Mouse (Mus musculus) myocyte (in vitro differentiated cells): ENCODE measurements around the gene Aif1. TPM values are rescaled to one million over a fixed set of nuclear protein-coding genes. Genes with fewer than 3 reads are reported as not detected.

Experiments used
- H3K27me3 ChIP-seq: one replicate; pipeline ENCODE4 v1.6.1; 2011; ENCODE audit not compliant: control insufficient read depth, insufficient read depth, insufficient read length
- H3K36me3 ChIP-seq: one replicate; pipeline ENCODE4 v1.6.1; 2011; ENCODE audit not compliant: control insufficient read depth, insufficient read depth
- H3K4me2 ChIP-seq: one replicate; pipeline ENCODE4 v1.6.1; 2011; ENCODE audit warnings: low read depth, control low read depth
- H3K4me3 ChIP-seq: one replicate; pipeline ENCODE4 v1.5.1; 2011; ENCODE audit warnings: mild to moderate bottlenecking, control low read depth, moderate library complexity
- H3K79me2 ChIP-seq: one replicate; pipeline ENCODE4 v1.6.1; 2011; ENCODE audit not compliant: control insufficient read depth, insufficient read depth
- H3ac ChIP-seq: one replicate; pipeline ENCODE4 v1.6.1; 2011; ENCODE audit not compliant: control insufficient read depth, insufficient read length
- CEBPB ChIP-seq: IDR thresholded peaks from 2 replicates; pipeline ENCODE4 v1.6.1; 2011; ENCODE audit warnings: mild to moderate bottlenecking, moderate library complexity; ENCODE audit not compliant: poor library complexity, insufficient read depth, severe bottlenecking
- E2F4 ChIP-seq: IDR thresholded peaks from one replicate; pipeline ENCODE4 v1.6.1; 2011; ENCODE audit warnings: mild to moderate bottlenecking, control low read depth, moderate library complexity; ENCODE audit not compliant: insufficient read depth
- MAX ChIP-seq: IDR thresholded peaks from one replicate; pipeline ENCODE4 v1.6.1; 2011; ENCODE audit warnings: low read depth, mild to moderate bottlenecking, control low read depth
- MYOD1 ChIP-seq, 3 experiments: IDR thresholded peaks; one replicate each; pipeline ENCODE4 v1.6.1; 2011; ENCODE audit warnings: control low read depth in 2 of 3, low read depth in 2 of 3, mild to moderate bottlenecking in 2 of 3, moderate library complexity in 1 of 3; ENCODE audit not compliant: insufficient read length in 2 of 3, control insufficient read depth in 1 of 3
- MYOG ChIP-seq, 3 experiments: IDR thresholded peaks; one replicate each; pipeline ENCODE4 v1.6.1; 2011; ENCODE audit warnings: control low read depth in 2 of 3, low read depth in 2 of 3, mild to moderate bottlenecking in 2 of 3; ENCODE audit not compliant: insufficient read length in 2 of 3, control insufficient read depth in 1 of 3, insufficient read depth in 1 of 3
- POLR2A ChIP-seq: IDR thresholded peaks from one replicate; pipeline ENCODE4 v1.6.1; 2011; ENCODE audit warnings: low read depth, mild to moderate bottlenecking, control low read depth, moderate library complexity; ENCODE audit not compliant: insufficient read length
- POLR2AphosphoS2 ChIP-seq: IDR thresholded peaks from one replicate; pipeline ENCODE4 v1.6.1; 2011; ENCODE audit warnings: low read depth, control low read depth; ENCODE audit not compliant: insufficient read length
- REST ChIP-seq: IDR thresholded peaks from one replicate; pipeline ENCODE4 v1.6.1; 2011; ENCODE audit warnings: mild to moderate bottlenecking, control low read depth, moderate library complexity; ENCODE audit not compliant: insufficient read depth, insufficient read length
- SRF ChIP-seq: IDR thresholded peaks from one replicate; pipeline ENCODE4 v1.6.1; 2011; ENCODE audit warnings: low read depth; ENCODE audit not compliant: control insufficient read depth, insufficient read length
- TCF12 ChIP-seq: IDR thresholded peaks from one replicate; pipeline ENCODE4 v1.6.1; 2011; ENCODE audit warnings: mild to moderate bottlenecking, control low read depth; ENCODE audit not compliant: poor library complexity, insufficient read depth, severe bottlenecking
- TCF3 ChIP-seq: IDR thresholded peaks from one replicate; pipeline ENCODE4 v1.6.1; 2011; ENCODE audit warnings: low read depth, control low read depth; ENCODE audit not compliant: insufficient read length
- USF1 ChIP-seq: IDR thresholded peaks from one replicate; pipeline ENCODE4 v1.6.1; 2011; ENCODE audit warnings: low read depth, mild to moderate bottlenecking, control low read depth, moderate library complexity
- polyA plus RNA-seq: library from polyadenylated mRNA; unstranded; fragments of >200 nt; fragmentation: generic; extraction: Trizol; gene quantifications from one replicate; pipeline ENCODE4 v1.2.1, GENCODE M21; 2012; ENCODE audit warnings: missing spikeins

The Aif1 gene
- polyA plus RNA-seq, 1 experiment, result not detected

DNA sequence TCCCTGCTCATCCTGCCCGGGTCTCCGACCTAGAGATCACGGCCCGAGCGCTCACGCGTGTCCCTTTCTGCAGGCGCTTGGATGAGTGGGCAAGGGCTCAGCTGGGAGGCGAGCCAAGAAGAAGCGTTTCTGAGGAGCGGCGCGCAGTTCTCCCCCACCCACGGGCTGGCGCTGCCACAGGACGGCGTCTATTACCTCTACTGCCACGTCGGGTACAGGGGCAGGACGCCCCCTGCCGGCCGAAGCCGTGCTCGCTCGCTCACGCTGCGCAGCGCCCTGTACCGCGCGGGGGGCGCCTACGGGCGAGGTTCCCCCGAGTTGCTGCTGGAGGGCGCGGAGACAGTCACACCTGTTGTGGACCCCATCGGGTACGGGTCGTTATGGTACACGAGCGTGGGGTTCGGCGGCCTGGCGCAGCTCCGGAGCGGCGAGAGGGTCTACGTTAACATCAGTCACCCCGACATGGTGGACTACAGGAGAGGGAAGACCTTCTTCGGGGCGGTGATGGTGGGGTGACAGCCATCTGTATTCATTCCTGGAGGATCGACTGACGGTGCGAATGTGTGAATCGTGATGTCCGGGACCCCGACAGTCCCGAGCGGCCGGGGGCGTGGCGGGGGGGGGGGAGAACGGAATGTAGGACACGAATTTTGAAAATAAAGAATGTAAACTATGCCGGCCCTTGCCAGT lies 19.9 kb upstream of the Aif1 start:
- H3ac ChIP-seq, result peak overlapping the region; percentile 45
- peak overlapping the region; percentile 87 for H3K4me2 ChIP-seq
- TF ChIP-seq POLR2A (no peak), SRF (no peak), MYOD1 (IDR thresholded peaks at IDR 0.05; ENCODE audit: control insufficient read depth in 1 of 3, insufficient read length in 2 of 3, low read depth in 2 of 3) (peak in 1 of 3 experiments; percentile 16), POLR2AphosphoS2 (no peak), MAX (no peak), CEBPB (no peak), TCF12 (no peak), TCF3 (no peak), USF1 (no peak), MYOG (IDR thresholded peaks at IDR 0.05; ENCODE audit: control insufficient read depth in 1 of 3, insufficient read depth in 1 of 3, insufficient read length in 2 of 3, low read depth in 2 of 3) (peak in 2 of 3 experiments; percentile 8 to 34), REST (no peak), E2F4 (no peak)
- H3K36me3 ChIP-seq, result no peaks in the 10 kb centered on the region
- peak overlapping the region; percentile 16 for H3K4me3 ChIP-seq
- no peaks in the 10 kb centered on the region for H3K79me2 ChIP-seq
- H3K27me3 ChIP-seq, result no peaks in the 10 kb centered on the region

- no peak for TF ChIP-seq POLR2A
- TF ChIP-seq TCF3, result no peak
- no peak for TF ChIP-seq CEBPB
- no peak for TF ChIP-seq MAX
- TF ChIP-seq TCF12, result no peak
- TF ChIP-seq SRF, result no peak
- TF ChIP-seq REST, result no peak
- TF ChIP-seq E2F4, result no peak
- TF ChIP-seq MYOG (IDR thresholded peaks at IDR 0.05; ENCODE audit: control insufficient read depth in 1 of 3, insufficient read depth in 1 of 3, insufficient read length in 2 of 3, low read depth in 2 of 3), result no peak
- TF ChIP-seq POLR2AphosphoS2, result no peak
- no peak for TF ChIP-seq USF1
- TF ChIP-seq MYOD1 (IDR thresholded peaks at IDR 0.05; ENCODE audit: control insufficient read depth in 1 of 3, insufficient read length in 2 of 3, low read depth in 2 of 3), result no peak
- H3K4me3 ChIP-seq, result peak overlapping the region; percentile 16
These were observed 19.2 kb upstream of the Aif1 start for GRCm38 (mm10) chr17:35194844-35195630.

DNA sequence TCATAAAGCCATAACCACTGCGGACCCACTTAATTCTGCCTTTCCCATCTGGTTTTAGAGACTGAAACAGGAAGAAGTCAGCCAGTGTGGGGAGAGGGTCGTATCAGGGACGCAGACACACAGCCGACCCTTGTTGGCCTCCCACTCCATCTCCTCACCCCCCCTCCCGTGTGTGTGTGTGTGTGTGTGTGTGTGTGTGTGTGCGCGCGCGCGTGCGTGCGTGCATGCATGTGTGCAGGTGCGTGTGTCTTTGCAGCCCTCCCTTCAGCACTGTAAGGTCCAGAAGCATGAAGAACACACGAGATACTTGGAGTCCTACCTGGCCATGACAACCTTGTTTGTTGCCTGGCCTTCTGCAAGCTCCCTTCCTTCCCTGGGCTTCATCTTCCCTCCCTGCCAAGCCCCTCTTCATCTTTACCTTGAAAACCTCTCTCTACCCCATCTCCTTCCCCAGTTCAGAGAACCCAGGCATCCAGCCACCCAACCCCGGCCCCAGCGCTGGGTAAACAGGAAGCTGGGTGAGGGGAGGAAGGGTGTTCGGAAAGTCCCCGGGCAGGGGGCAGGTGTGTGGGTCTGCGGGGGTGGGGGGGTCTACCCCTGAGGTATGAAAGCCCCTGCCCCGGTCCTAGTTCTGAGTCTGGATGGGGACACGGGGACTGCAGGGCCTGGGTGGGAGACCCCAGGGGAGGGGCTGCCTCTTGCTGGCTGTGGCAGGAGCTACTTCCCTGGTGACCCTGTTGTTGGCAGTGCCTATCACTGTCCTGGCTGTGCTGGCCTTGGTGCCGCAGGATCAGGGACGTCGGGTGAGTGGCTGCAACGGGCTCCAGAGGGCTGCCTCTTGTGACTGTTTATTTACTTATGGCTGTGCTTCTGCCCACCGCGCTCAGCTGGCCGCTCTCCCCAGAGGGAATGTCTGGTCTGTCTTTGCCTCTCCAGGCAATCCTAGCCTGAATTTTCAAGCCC lies 18.3 kb upstream of the Aif1 start, which contains the start of gene Ltb:
TSS of gene Ltb (plus strand) at position 559 of the 963 bp plus-strand sequence.
- Histone ChIP-seq H3K27me3 (no peaks in the 10 kb centered on the region), H3ac (no peak within 1 kb of the TSS), H3K4me3 (peak within 1 kb of the TSS; percentile 16), H3K4me2 (peak within 1 kb of the TSS; percentile 87), H3K36me3 (no peaks in the 10 kb centered on the region), H3K79me2 (no peaks in the 10 kb centered on the region)
- TF ChIP-seq MAX, result no peak
- TF ChIP-seq TCF3, result no peak
- TF ChIP-seq POLR2A, result no peak
- TF ChIP-seq E2F4, result no peak
- TF ChIP-seq TCF12, result no peak
- TF ChIP-seq MYOD1 (IDR thresholded peaks at IDR 0.05; ENCODE audit: control insufficient read depth in 1 of 3, insufficient read length in 2 of 3, low read depth in 2 of 3), result no peak
- no peak for TF ChIP-seq MYOG (IDR thresholded peaks at IDR 0.05; ENCODE audit: control insufficient read depth in 1 of 3, insufficient read depth in 1 of 3, insufficient read length in 2 of 3, low read depth in 2 of 3)
- no peak for TF ChIP-seq CEBPB
- no peak for TF ChIP-seq SRF
- TF ChIP-seq POLR2AphosphoS2, result no peak
- no peak for TF ChIP-seq USF1
- TF ChIP-seq REST, result no peak

More at GRCm38 (mm10) chr17:35194844-35195630, 19.2 kb upstream of the Aif1 start:
- Histone ChIP-seq H3K27me3 (no peaks in the 10 kb centered on the region), H3K79me2 (no peaks in the 10 kb centered on the region), H3ac (peak overlapping the region; percentile 45), H3K4me2 (peak overlapping the region; percentile 87), H3K36me3 (no peaks in the 10 kb centered on the region)

GRCm38 (mm10) chr17:35192924-35193323 lies 17.1 kb upstream of the Aif1 start:
- no peak overlapping the region for H3K4me3 ChIP-seq
- TF ChIP-seq TCF3, result no peak
- no peak for TF ChIP-seq E2F4
- TF ChIP-seq CEBPB, result no peak
- no peak for TF ChIP-seq SRF
- no peak for TF ChIP-seq REST
- TF ChIP-seq POLR2AphosphoS2, result no peak
- TF ChIP-seq USF1, result no peak
- no peak for TF ChIP-seq TCF12
- TF ChIP-seq MYOG (IDR thresholded peaks at IDR 0.05; ENCODE audit: control insufficient read depth in 1 of 3, insufficient read depth in 1 of 3, insufficient read length in 2 of 3, low read depth in 2 of 3), result no peak
- no peak for TF ChIP-seq MYOD1 (IDR thresholded peaks at IDR 0.05; ENCODE audit: control insufficient read depth in 1 of 3, insufficient read length in 2 of 3, low read depth in 2 of 3)
- no peak for TF ChIP-seq MAX
- TF ChIP-seq POLR2A, result no peak
- no peak overlapping the region for H3K4me2 ChIP-seq
- no peaks in the 10 kb centered on the region for H3K79me2 ChIP-seq
- H3K36me3 ChIP-seq, result no peaks in the 10 kb centered on the region
- no peak overlapping the region for H3ac ChIP-seq
- H3K27me3 ChIP-seq, result no peaks in the 10 kb centered on the region
